ENCODE assay signal across 7 mouse cellular contexts in genomic region chr17:66106601-66107267, GRCm38 (mm10). TPM values are rescaled to one million over a fixed set of nuclear protein-coding genes. Genes with fewer than 3 reads are reported as not detected.
DNase-seq lines count a peak whose midpoint lies in the region; ATAC-seq and TF ChIP-seq lines count a peak whose summit lies in the region.

No protein-coding gene starts in this region.

- peak; percentile 30 for DNase-seq in liver, adult 2 months (ENCODE audit: extremely low read depth, low read depth, low spot score)
- no peak for DNase-seq in liver, embryonic 11.5 days (ENCODE audit: low spot score)
- DNase-seq in Muller cell, postnatal 12 days (ENCODE audit: inconsistent ontology term), result peak; percentile 24
- DNase-seq in cerebellum, adult 9-10 months, result peak; percentile 75
- DNase-seq in heart, embryonic 10.5 days (ENCODE audit: low spot score), result peak; percentile 72
- peak; percentile 80 for DNase-seq in limb, embryonic 14.5 days (ENCODE audit: low spot score)
- DNase-seq in retina, embryonic 14.5 days (ENCODE audit: low spot score), result peak; percentile 87

- 0 out of 2 replicates have a peak, but pooled peaks cover 6% of the 10 kb centered on the region for H3K4me1 ChIP-seq in liver, adult 2 months (ENCODE audit: control insufficient read depth, insufficient read depth, low read length)
- H3K4me1 ChIP-seq in liver, embryonic 11.5 days (replicated peaks; ENCODE audit: control insufficient read depth, insufficient read depth, low read length), result peaks cover 7% of the 10 kb centered on the region
- peaks cover 8% of the 10 kb centered on the region for H3K4me1 ChIP-seq in heart, embryonic 10.5 days
- 0 out of 2 replicates have a peak, but pooled peaks cover 3% of the 10 kb centered on the region for H3K4me1 ChIP-seq in limb, embryonic 14.5 days (ENCODE audit: control insufficient read depth, insufficient read depth, low read length)

- H3K4me3 ChIP-seq in liver, adult 2 months (ENCODE audit: insufficient read depth, low read depth, low read length), result no peak overlapping the region
- no peak overlapping the region for H3K4me3 ChIP-seq in liver, embryonic 11.5 days (ENCODE audit: low read depth, low read length)
- H3K4me3 ChIP-seq in heart, embryonic 10.5 days, result no peak overlapping the region
- H3K4me3 ChIP-seq in limb, embryonic 14.5 days (replicated peaks; ENCODE audit: low read length), result no peak overlapping the region

- no peaks in the 10 kb centered on the region for H3K36me3 ChIP-seq in liver, adult 2 months (ENCODE audit: control insufficient read depth, insufficient read depth, low read length)
- H3K36me3 ChIP-seq in liver, embryonic 11.5 days (ENCODE audit: control insufficient read depth, insufficient read depth, low read length), result no peaks in the 10 kb centered on the region
- no peaks in the 10 kb centered on the region for H3K36me3 ChIP-seq in heart, embryonic 10.5 days
- H3K36me3 ChIP-seq in limb, embryonic 14.5 days (ENCODE audit: control insufficient read depth, insufficient read depth, low read length), result no peaks in the 10 kb centered on the region

- H3K27me3 ChIP-seq in liver, adult 2 months (ENCODE audit: control insufficient read depth, insufficient read depth, low read length), result no peaks in the 10 kb centered on the region
- no peaks in the 10 kb centered on the region for H3K27me3 ChIP-seq in liver, embryonic 11.5 days (replicated peaks; ENCODE audit: control insufficient read depth, insufficient read depth, low read length)
- H3K27me3 ChIP-seq in heart, embryonic 10.5 days (ENCODE audit: insufficient read depth, poor library complexity, severe bottlenecking), result no peaks in the 10 kb centered on the region
- no peaks in the 10 kb centered on the region for H3K27me3 ChIP-seq in limb, embryonic 14.5 days (ENCODE audit: control insufficient read depth, insufficient read depth, low read length)

- H3K9me3 ChIP-seq in liver, embryonic 11.5 days (ENCODE audit: control insufficient read depth, low read length), result no peaks in the 10 kb centered on the region
- H3K9me3 ChIP-seq in heart, embryonic 10.5 days, result no peaks in the 10 kb centered on the region
- no peaks in the 10 kb centered on the region for H3K9me3 ChIP-seq in limb, embryonic 14.5 days (ENCODE audit: control insufficient read depth, low read length)

- ATAC-seq in liver, embryonic 11.5 days (replicated peaks; ENCODE audit: low FRiP score), result no peak
- ATAC-seq in limb, embryonic 14.5 days (ENCODE audit: low FRiP score, low read depth), result no peak

- 57% methylated on average over 10 of the region's 10 CpGs for WGBS in liver, adult 2 months
- 56% methylated on average over 10 of the region's 10 CpGs for WGBS in liver, embryonic 11.5 days
- WGBS in heart, embryonic 10.5 days, result 51% methylated on average over 10 of the region's 10 CpGs
- WGBS in limb, embryonic 14.5 days, result 54% methylated on average over 10 of the region's 10 CpGs

- peak; percentile 70 for TF ChIP-seq CTCF in liver, adult 2 months (IDR thresholded peaks at IDR 0.05; ENCODE audit: low read depth, low read length)

- no peak for TF ChIP-seq POLR2A in liver, adult 2 months (IDR thresholded peaks at IDR 0.05; ENCODE audit: extremely low read depth, insufficient read depth, low read length)
- no peak for TF ChIP-seq POLR2A in limb, embryonic 14.5 days (IDR thresholded peaks at IDR 0.05; ENCODE audit: borderline replicate concordance, extremely low read depth, insufficient read depth, insufficient read length)

- no peak overlapping the region for H3K9ac ChIP-seq in liver, adult 2 months (ENCODE audit: low read depth, low read length)
- H3K9ac ChIP-seq in liver, embryonic 11.5 days (ENCODE audit: low read depth, low read length), result no peak overlapping the region
- H3K9ac ChIP-seq in limb, embryonic 14.5 days (ENCODE audit: low read depth, low read length, severe bottlenecking), result no peak overlapping the region

- H3K4me2 ChIP-seq in liver, embryonic 11.5 days, result no peak overlapping the region
- H3K4me2 ChIP-seq in limb, embryonic 14.5 days (replicated peaks; ENCODE audit: low read depth, low read length, severe bottlenecking), result no peak overlapping the region

- 0 out of 2 replicates have a peak, but pooled peaks cover 3% of the 10 kb centered on the region for H3K79me2 ChIP-seq in liver, adult 2 months (ENCODE audit: control insufficient read depth, insufficient read depth, low read length)

- no peak overlapping the region for H3K27ac ChIP-seq in liver, adult 2 months (replicated peaks; ENCODE audit: insufficient read depth, low read depth, low read length)
- H3K27ac ChIP-seq in liver, embryonic 11.5 days (ENCODE audit: low read depth, low read length), result no peak overlapping the region
- no peak overlapping the region for H3K27ac ChIP-seq in heart, embryonic 10.5 days
- H3K27ac ChIP-seq in limb, embryonic 14.5 days (replicated peaks; ENCODE audit: low read depth, low read length), result no peak overlapping the region

RNA-seq across cellular contexts. Expression of gene Washc1, which starts 4.6 kb away (rescaled TPM):
- 10.1 and 11.7 TPM in 2 replicates for total RNA-seq in liver, adult 2 months (2014; rRNA removed)
- 21.1 and 24.9 TPM in 2 replicates for polyA plus RNA-seq in liver, adult 2 months (2012; rRNA removed)
- polyA plus RNA-seq in liver, embryonic 11.5 days (2014; fragmentation: Nextera tagmentation; extraction: Ambion mirVana), result 31.5 and 33.3 TPM in 2 replicates
- 32.6 and 36.6 TPM in 2 replicates for polyA plus RNA-seq in heart, embryonic 10.5 days (2016; fragmentation: Nextera tagmentation; extraction: Ambion mirVana)
- 53.3 and 55.8 TPM in 2 replicates for polyA plus RNA-seq in limb, embryonic 14.5 days (2012; rRNA removed)
- polyA plus RNA-seq in limb, embryonic 14.5 days (2014; fragmentation: Nextera tagmentation; extraction: Ambion mirVana), result 39.4 and 41.7 TPM in 2 replicates

RNA-seq across cellular contexts. Expression of gene Ndufv2, which starts 5.4 kb away (rescaled TPM):
- 154 and 180 TPM in 2 replicates for total RNA-seq in liver, adult 2 months (2014; rRNA removed)
- 55.9 and 60.7 TPM in 2 replicates for polyA plus RNA-seq in liver, adult 2 months (2012; rRNA removed)
- 352 TPM in 2 replicates for polyA plus RNA-seq in liver, embryonic 11.5 days (2014; fragmentation: Nextera tagmentation; extraction: Ambion mirVana)
- polyA plus RNA-seq in heart, embryonic 10.5 days (2016; fragmentation: Nextera tagmentation; extraction: Ambion mirVana), result 463 and 533 TPM in 2 replicates
- 73.1 and 115 TPM in 2 replicates for polyA plus RNA-seq in limb, embryonic 14.5 days (2012; rRNA removed)
- polyA plus RNA-seq in limb, embryonic 14.5 days (2014; fragmentation: Nextera tagmentation; extraction: Ambion mirVana), result 315 and 316 TPM in 2 replicates

RNA-seq across cellular contexts. Expression of gene Ddx11, which starts 16.6 kb away (rescaled TPM):
- 3.4 and 6.3 TPM in 2 replicates for total RNA-seq in liver, adult 2 months (2014; rRNA removed)
- 2.4 and 5.1 TPM in 2 replicates for polyA plus RNA-seq in liver, adult 2 months (2012; rRNA removed)
- polyA plus RNA-seq in liver, embryonic 11.5 days (2014; fragmentation: Nextera tagmentation; extraction: Ambion mirVana), result 23.9 and 24.1 TPM in 2 replicates
- polyA plus RNA-seq in heart, embryonic 10.5 days (2016; fragmentation: Nextera tagmentation; extraction: Ambion mirVana), result 22.0 and 24.1 TPM in 2 replicates
- 27.8 and 30.3 TPM in 2 replicates for polyA plus RNA-seq in limb, embryonic 14.5 days (2012; rRNA removed)
- 13.1 and 15.3 TPM in 2 replicates for polyA plus RNA-seq in limb, embryonic 14.5 days (2014; fragmentation: Nextera tagmentation; extraction: Ambion mirVana)

RNA-seq across cellular contexts. Expression of gene Ankrd12, which starts 29.8 kb away (rescaled TPM):
- total RNA-seq in liver, adult 2 months (2014; rRNA removed), result 8.2 and 10.3 TPM in 2 replicates
- polyA plus RNA-seq in liver, adult 2 months (2012; rRNA removed), result 0.71 and 0.87 TPM in 2 replicates
- 12.5 and 15.3 TPM in 2 replicates for polyA plus RNA-seq in liver, embryonic 11.5 days (2014; fragmentation: Nextera tagmentation; extraction: Ambion mirVana)
- polyA plus RNA-seq in heart, embryonic 10.5 days (2016; fragmentation: Nextera tagmentation; extraction: Ambion mirVana), result 11.3 and 15.0 TPM in 2 replicates
- 7.9 and 10.9 TPM in 2 replicates for polyA plus RNA-seq in limb, embryonic 14.5 days (2012; rRNA removed)
- 22.5 and 27.5 TPM in 2 replicates for polyA plus RNA-seq in limb, embryonic 14.5 days (2014; fragmentation: Nextera tagmentation; extraction: Ambion mirVana)
